Mouse (Mus musculus): ENCODE results near the gene Vsx1.

Vsx1 gene

GRCm38 (mm10) chr2:150643726-150644415 lies 45.3 kb downstream of the Vsx1 start:
- no peak for DNase-seq (ENCODE audit: low spot score)

DNA sequence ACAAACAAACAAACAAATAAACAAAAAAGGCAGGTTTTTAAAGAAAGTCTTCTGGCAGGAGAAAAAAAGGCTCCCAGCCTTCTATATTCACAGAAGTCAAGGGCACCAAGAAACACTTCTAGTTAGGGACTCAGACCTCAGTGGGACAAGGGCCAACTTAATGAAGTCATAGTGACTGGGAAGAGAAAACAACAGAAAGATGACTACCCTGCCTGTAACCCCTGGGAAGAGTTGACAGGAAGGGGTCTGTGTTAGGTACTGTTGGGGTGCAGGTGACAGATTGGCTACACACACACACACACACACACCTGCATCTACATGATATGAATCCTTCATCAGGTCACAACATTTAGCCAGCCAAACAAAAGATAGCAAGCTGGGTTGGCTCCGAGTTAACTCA lies 46.0 kb downstream of the Vsx1 start:
- no peak for DNase-seq (ENCODE audit: low spot score)

GRCm38 (mm10) chr2:150638370-150638733 lies 50.8 kb downstream of the Vsx1 start:
- no peak for DNase-seq (ENCODE audit: low spot score)

GRCm38 (mm10) chr2:150637702-150638369 lies 51.3 kb downstream of the Vsx1 start:
- DNase-seq (ENCODE audit: low spot score) = no peak

DNA sequence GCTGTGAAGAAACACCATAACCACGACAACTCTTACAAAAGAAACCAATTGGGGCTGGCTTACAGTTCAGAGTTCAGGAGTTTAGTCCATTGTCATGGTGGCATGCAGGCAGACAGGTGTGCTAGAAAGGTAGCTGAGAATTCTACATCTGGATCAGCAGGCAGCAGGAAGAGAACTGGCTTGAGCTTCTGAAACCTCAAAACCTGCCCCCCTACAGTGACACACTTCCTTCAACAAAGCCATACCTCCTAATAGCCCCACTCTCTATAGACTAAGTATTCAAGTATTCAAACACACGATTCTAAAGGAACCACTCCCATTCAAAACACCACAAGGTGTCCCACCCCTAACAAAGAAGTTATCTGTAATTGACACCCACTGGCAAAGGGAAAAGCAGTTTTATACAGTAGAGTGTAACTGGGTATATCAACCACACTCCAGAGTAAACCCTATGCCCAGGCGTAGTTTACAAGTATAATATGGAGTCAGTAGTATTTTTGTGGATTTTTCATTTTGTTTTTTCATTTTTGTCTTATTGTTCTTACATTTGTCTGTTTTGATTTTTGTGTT lies 53.2 kb downstream of the Vsx1 start:
- DNase-seq (ENCODE audit: low spot score) = no peak

All from yolk sac, embryonic 10.5 days (tissue).